Mouse (Mus musculus) embryonic facial prominence, embryonic 11.5 days (tissue): ENCODE data around the gene Iqcf6. TPM values are rescaled to one million over a fixed set of nuclear protein-coding genes. Genes with fewer than 3 reads are reported as not detected.
"Not testable (repeated sequence)": the region's sequence is repeated elsewhere in the genome, so short reads cannot be mapped to it uniquely, and the experiment has no call there.

Experiments used
- ATAC-seq: fragments of 200-750 bp; cut with Nextera tagmentation; replicated peaks from 2 replicates; pipeline ENCODE4 v1.8.0; 2017; ENCODE audit warnings: low read depth; ENCODE audit not compliant: insufficient number of reproducible peaks, low FRiP score, low TSS enrichment
- DNase-seq: peaks from one replicate; pipeline ENCODE4 v3.0.0-alpha.2; 2015; ENCODE audit warnings: low spot score
- H3K27ac ChIP-seq: fragments of 300-500 bp; sonication (generic); replicated peaks from 2 replicates; pipeline ENCODE4 v1.5.1; 2014; ENCODE audit warnings: mild to moderate bottlenecking, low read depth, low read length, control low read depth
- H3K27me3 ChIP-seq: fragments of 300-500 bp; sonication (generic); 2 replicates; pipeline ENCODE4 v1.6.1; 2014; ENCODE audit warnings: mild to moderate bottlenecking, low read length, moderate library complexity, mixed read lengths; ENCODE audit not compliant: control insufficient read depth, insufficient read depth
- H3K36me3 ChIP-seq: fragments of 300-500 bp; sonication (generic); replicated peaks from 2 replicates; pipeline ENCODE4 v1.6.1; 2014; ENCODE audit warnings: low read depth, mild to moderate bottlenecking, low read length, moderate library complexity, mixed read lengths; ENCODE audit not compliant: control insufficient read depth, insufficient read depth
- H3K4me1 ChIP-seq: fragments of 300-500 bp; sonication (generic); 2 replicates; pipeline ENCODE4 v1.6.1; 2014; ENCODE audit warnings: low read length, mixed read lengths; ENCODE audit not compliant: control insufficient read depth, insufficient read depth
- H3K4me2 ChIP-seq: fragments of 300-500 bp; sonication (generic); 2 replicates; pipeline ENCODE4 v1.6.1; 2014; ENCODE audit warnings: low read depth, mild to moderate bottlenecking, control low read depth, low read length, moderate library complexity
- H3K4me3 ChIP-seq: fragments of 300-500 bp; sonication (generic); 2 replicates; pipeline ENCODE4 v1.5.1; 2014; ENCODE audit warnings: low read depth, low read length, control low read depth
- H3K9ac ChIP-seq: fragments of 300-500 bp; sonication (generic); replicated peaks from 2 replicates; pipeline ENCODE4 v1.6.1; 2014; ENCODE audit warnings: mild to moderate bottlenecking, control low read depth, low read length
- H3K9me3 ChIP-seq: fragments of 300-500 bp; sonication (generic); replicated peaks from 2 replicates; pipeline ENCODE4 v1.6.1; 2016; ENCODE audit warnings: mild to moderate bottlenecking, low read length, inconsistent platforms, mixed read lengths; ENCODE audit not compliant: control insufficient read depth
- WGBS: fragments of 180-500 bp; shearing (Covaris S2); extraction: QIAGEN DNeasy Blood & Tissue Kit; methylation state at CpG from one replicate; pipeline ENCODE4 v1.1.7; 2014; 5-methylcytosine and 5-hydroxymethylcytosine counted together
- polyA plus RNA-seq: library from polyadenylated mRNA; unstranded; fragments of >200 nt; fragmentation: Nextera tagmentation; extraction: Ambion mirVana; gene quantifications from 2 replicates; pipeline ENCODE4 v1.2.1, GENCODE M21; 2014

Gene Iqcf6
- polyA plus RNA-seq: not detected in 2 replicates

DNA sequence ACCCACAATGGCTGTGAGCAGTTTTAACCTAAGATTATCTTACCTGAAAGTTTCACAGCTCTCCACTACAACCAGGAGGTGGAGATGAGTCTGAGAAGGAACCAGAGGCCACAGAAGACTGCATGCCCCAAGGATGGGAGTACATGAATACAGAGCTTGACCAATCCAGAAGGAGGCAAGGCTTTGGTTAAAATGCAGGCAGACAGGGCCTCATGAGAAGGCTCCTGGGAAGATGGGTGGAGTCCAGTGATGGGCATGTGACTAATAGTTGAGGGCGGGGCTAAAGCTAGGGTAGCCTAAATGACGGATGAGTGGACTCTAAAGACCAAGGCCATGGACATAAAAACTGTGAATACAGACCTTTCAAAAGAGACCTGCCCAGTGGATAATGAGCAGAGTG lies at the start of gene Iqcf6:
Iqcf6 (plus strand) TSS at position 301 of the 400 bp plus-strand sequence.
- 68% methylated on average over 2 of the region's 2 CpGs for WGBS
- ATAC-seq (no peak), DNase-seq (no peak)

DNA sequence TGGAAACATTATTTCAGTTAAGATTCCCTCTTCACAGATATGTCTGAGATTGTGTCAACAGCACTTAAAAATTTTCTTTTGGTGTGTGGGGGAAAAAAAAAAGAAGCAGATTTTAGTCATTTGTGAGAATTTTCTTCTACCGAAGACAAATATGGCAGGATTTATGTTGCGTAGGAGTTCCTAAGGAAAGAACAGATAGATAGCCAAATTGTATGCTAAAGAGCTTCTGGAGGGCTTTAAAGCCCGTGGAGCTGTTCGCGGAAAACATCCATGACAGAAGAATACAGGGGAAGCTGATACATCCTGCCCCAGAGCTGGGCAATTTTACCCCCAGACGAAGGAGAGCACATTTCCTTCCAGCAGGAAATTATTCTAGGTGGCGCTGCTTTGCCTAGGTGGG lies 46.4 kb upstream of the Iqcf6 start:
- no peaks in the 10 kb centered on the region for H3K27me3 ChIP-seq
- WGBS: 84% methylated on average over 7 of the region's 7 CpGs
- no peak overlapping the region for H3K27ac ChIP-seq
- H3K9me3 ChIP-seq: no peaks in the 10 kb centered on the region
- H3K4me2 ChIP-seq: no peak overlapping the region
- H3K4me1 ChIP-seq: no peaks in the 10 kb centered on the region
- H3K36me3 ChIP-seq: no peaks in the 10 kb centered on the region
- H3K9ac ChIP-seq: no peak overlapping the region
- no peak overlapping the region for H3K4me3 ChIP-seq
- DNase-seq: no peak
- no peak for ATAC-seq

More for the DNA sequence above, at the start of gene Iqcf6:
- H3K27ac ChIP-seq: no peak within 1 kb of the TSS
- no peak within 1 kb of the TSS for H3K4me3 ChIP-seq
- H3K36me3 ChIP-seq: no peaks in the 10 kb centered on the region
- H3K4me2 ChIP-seq: no peak within 1 kb of the TSS
- H3K4me1 ChIP-seq: no peaks in the 10 kb centered on the region
- H3K9ac ChIP-seq: no peak within 1 kb of the TSS
- no peaks in the 10 kb centered on the region for H3K9me3 ChIP-seq
- no peaks in the 10 kb centered on the region for H3K27me3 ChIP-seq

DNA sequence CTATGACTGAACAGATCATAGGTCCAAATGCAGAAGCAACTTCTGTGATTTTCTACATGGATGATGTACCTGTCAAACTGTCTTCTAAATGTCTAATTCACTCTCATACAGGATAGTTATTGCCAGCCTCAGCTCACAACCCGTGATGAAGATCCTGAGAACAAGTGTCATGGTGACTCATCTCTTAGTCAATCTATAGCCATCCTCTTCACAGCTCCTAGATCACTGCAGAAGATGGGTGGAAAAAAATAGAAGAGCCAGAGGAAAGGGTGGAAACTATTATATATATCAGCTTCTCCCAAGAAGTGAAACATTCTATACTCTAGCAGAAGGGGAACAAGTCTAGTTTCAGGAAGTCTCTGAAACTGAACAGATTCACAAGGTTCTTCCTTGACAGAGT lies 43.8 kb upstream of the Iqcf6 start:
- H3K9ac ChIP-seq: no peak overlapping the region
- no peak overlapping the region for H3K4me3 ChIP-seq
- 89% methylated on average over 1 of the region's 1 CpGs for WGBS

DNA sequence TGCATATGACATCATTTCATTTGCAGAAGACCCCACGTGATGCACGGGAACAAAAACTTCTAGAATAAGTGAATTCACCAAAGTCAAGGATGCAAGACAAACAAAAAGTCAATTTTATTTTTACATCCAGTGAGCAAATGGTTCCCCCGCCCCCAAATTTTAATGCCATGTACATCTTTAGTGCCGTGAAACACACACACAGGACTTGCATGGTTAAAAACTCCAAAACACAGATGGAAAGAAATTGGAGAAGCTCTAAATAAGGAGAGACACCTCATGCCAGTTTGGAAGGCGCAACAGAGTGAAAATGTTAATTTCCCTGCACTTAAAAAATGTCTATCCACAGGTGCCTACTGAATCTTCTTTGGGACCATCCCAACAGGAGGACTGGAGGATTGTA lies 34.2 kb upstream of the Iqcf6 start:
- no peaks in the 10 kb centered on the region for H3K4me1 ChIP-seq
- WGBS: 88% methylated on average over 5 of the region's 5 CpGs
- DNase-seq (no peak), ATAC-seq (no peak)
- H3K36me3 ChIP-seq: no peaks in the 10 kb centered on the region
- H3K4me2 ChIP-seq: no peak overlapping the region
- H3K9me3 ChIP-seq: no peaks in the 10 kb centered on the region
- H3K27me3 ChIP-seq: no peaks in the 10 kb centered on the region
- H3K9ac ChIP-seq: no peak overlapping the region
- H3K27ac ChIP-seq: no peak overlapping the region
- no peak overlapping the region for H3K4me3 ChIP-seq

More for the DNA sequence above, 43.8 kb upstream of the Iqcf6 start:
- Histone ChIP-seq H3K9me3 (no peaks in the 10 kb centered on the region), H3K4me1 (no peaks in the 10 kb centered on the region), H3K4me2 (no peak overlapping the region), H3K27me3 (no peaks in the 10 kb centered on the region), H3K27ac (no peak overlapping the region), H3K36me3 (no peaks in the 10 kb centered on the region)
- ATAC-seq: no peak
- no peak for DNase-seq

DNA sequence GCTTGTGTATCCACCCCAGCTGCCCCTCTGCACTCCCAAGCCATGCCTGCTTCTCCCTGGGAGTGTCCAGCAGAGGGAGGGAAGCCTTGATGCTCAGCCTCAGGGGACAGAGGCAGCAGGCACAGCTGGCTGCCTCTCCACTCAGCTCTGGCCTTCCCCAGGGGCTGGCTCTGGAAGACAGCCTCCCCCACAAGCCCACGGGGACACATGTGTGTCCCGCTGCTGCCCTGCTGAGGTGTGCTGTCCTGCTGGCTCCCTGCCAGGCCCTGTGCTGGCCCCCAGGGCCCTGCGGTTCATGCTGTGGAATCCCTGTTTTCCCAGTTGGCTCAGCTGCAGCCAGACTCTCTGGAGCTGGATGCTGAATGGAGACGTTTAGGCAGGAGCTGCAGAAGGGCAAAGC lies 31.0 kb upstream of the Iqcf6 start:
- H3K9me3 ChIP-seq, H3K36me3 ChIP-seq, H3K9ac ChIP-seq, DNase-seq, H3K4me3 ChIP-seq, H3K27me3 ChIP-seq, H3K4me1 ChIP-seq, H3K27ac ChIP-seq, ATAC-seq, H3K4me2 ChIP-seq: not testable (repeated sequence)
- 14% methylated on average over 4 of the region's 4 CpGs for WGBS

DNA sequence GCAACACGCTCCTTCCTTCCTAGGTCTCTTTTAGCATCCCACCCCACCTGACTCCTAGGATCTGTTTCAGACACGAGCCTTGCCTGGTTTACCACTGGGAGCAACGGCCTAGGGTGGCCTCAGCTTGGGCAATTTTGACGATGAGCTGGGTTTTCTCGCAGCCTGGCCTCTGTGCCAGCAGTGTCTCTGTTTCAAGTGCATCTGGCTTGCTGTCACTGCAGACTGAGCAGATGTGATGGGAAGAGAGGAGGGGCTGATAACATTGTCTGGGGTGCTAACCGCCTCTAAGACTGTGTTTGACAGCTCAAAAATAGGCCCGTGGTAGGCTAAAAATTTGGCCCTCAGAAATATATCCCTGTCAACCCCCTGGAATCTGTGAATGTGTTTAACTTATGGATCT lies 30.5 kb upstream of the Iqcf6 start:
- Histone ChIP-seq H3K4me3 (no peak overlapping the region), H3K27ac (no peak overlapping the region), H3K9ac (no peak overlapping the region), H3K4me2 (no peak overlapping the region), H3K36me3 (no peaks in the 10 kb centered on the region), H3K4me1 (no peaks in the 10 kb centered on the region), H3K9me3 (no peaks in the 10 kb centered on the region), H3K27me3 (no peaks in the 10 kb centered on the region)
- WGBS: 70% methylated on average over 7 of the region's 7 CpGs
- ATAC-seq (no peak), DNase-seq (no peak)

DNA sequence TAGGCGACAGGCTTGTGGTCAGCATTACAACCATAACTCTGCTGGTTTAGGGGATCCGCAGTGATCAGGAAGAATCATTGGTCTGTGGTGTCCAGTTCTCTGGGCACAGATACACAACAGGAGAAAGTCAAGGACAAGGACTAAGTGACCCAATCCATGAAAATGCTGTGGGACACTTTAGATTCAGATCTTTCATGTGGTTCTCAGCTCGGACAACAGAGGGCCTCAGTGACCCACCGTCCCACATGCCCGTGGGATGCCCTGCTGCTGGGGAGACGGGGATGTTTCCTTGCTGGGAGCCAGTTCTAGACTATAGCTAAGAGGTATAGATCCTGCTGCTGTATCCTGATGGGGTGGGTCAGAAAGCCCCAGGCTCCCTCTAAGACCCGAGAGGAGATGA lies 27.9 kb upstream of the Iqcf6 start:
- Histone ChIP-seq H3K9ac (no peak overlapping the region), H3K36me3 (no peaks in the 10 kb centered on the region), H3K4me3 (no peak overlapping the region), H3K27me3 (no peaks in the 10 kb centered on the region), H3K9me3 (no peaks in the 10 kb centered on the region), H3K27ac (no peak overlapping the region), H3K4me2 (no peak overlapping the region), H3K4me1 (no peaks in the 10 kb centered on the region)
- WGBS: 34% methylated on average over 7 of the region's 7 CpGs
- no peak for DNase-seq
- no peak for ATAC-seq

DNA sequence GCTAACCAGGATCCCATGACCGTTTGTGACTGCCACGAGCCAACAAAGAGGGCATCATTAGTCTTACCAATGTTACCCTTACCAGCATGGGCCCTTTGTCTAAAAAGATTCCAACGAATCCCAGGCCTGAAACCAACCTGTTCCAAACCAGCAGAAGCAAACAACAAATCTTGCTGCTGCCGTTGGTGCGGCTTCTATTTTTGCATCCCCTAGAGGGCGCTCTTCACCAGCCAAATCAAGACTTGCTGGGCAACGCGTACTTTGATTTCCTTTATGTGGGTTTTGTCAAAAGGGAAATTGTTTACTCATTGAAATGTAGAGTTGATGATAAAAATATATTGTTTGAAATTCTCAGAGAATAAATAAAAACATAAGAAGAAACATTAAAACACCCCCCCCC lies 25.8 kb upstream of the Iqcf6 start:
- peak; percentile 76 for DNase-seq
- ATAC-seq: no peak
- H3K27ac ChIP-seq: no peak overlapping the region
- H3K4me3 ChIP-seq: no peak overlapping the region
- no peaks in the 10 kb centered on the region for H3K36me3 ChIP-seq
- H3K4me1 ChIP-seq: no peaks in the 10 kb centered on the region
- H3K9me3 ChIP-seq: no peaks in the 10 kb centered on the region
- H3K9ac ChIP-seq: no peak overlapping the region
- no peak overlapping the region for H3K4me2 ChIP-seq
- 34% methylated on average over 8 of the region's 8 CpGs for WGBS
- H3K27me3 ChIP-seq: no peaks in the 10 kb centered on the region
